Mouse (Mus musculus) embryo, embryonic 10.5 days (tissue): ENCODE results near the gene Drp2.
A peak's percentile ranks its signal among the peaks of the same experiment; 100 is the strongest.

Source experiments
- DNase-seq: peaks from one replicate; pipeline ENCODE4 v3.0.0-alpha.2; 2015; ENCODE audit warnings: low spot score

Gene Drp2

DNA sequence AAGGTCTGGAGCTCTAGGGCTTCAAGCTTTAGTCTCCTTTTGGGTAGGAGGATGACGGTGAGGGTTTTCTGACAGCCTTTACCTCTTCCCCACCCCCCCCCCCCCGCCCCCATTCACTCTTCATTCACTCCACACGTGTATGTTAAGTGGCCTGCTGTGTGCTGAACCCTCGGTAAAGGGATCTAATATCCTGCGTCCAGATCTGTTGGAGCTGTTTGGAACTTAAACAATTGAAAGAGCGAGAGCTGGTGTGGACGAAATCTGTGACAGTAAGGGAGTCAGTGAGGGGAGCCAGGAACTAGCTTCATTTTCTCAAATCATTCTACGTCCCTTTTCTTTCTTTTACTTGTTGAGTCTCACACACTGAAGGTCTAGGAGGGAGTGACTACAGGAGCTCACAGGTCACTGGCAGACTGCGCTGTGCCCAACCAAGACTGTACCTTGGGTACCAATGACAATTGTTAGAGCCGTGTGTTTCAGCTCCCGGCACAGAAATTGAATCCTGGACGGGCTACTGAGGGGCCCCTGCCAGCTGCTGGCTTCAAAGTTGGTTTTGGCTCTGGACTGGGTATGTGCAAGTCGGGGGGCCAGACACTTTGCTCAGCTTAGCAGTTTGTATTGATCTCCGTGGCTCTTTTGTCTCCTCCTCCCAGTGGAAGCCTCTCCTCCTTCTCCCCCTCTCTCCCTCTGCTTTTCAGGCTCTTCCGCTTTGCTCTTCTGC, at the start of gene Drp2:
Gene Drp2 (plus strand): TSS at position 689 of the 721 bp plus-strand sequence.
- peak; percentile 36 for DNase-seq

DNA sequence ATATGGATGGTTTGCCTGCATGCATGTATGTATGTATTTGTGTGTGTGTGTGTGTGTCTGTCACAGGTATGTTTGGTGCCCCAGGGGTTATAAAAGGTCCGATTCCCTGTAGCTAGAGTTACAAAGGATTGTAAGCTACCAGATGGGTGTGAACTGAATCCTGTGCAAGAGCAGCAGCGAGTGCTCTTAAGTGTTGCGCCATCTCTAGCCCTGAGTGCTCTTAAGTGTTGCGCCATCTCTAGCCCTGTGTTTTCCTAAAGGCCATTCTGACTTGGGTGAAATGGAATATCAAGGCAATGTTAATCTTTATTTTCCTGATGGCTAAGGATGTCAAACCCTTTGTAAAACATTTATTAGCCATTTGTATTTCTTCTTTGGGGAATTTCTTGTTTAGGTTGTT, 45.0 kb upstream of the Drp2 start:
- no peak for DNase-seq

DNA sequence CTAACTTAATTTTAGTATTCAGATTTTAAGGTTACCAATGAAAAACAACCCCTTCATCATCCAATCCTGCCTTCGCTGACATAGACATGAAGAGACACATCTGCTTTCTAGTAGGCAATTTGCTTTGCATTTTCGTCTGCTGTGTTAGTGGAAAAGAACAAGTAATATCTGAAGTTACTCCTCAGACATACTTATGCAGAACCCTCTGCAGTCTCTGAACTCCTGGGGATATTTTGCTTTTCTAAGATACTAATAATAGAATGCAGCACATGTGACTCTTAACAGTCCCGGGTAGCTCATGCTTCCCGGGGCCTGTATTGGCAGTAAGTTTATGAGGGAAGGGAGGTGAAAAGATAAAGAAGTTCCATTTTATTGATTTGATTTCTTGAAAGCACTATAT, 42.2 kb upstream of the Drp2 start:
- no peak for DNase-seq

DNA sequence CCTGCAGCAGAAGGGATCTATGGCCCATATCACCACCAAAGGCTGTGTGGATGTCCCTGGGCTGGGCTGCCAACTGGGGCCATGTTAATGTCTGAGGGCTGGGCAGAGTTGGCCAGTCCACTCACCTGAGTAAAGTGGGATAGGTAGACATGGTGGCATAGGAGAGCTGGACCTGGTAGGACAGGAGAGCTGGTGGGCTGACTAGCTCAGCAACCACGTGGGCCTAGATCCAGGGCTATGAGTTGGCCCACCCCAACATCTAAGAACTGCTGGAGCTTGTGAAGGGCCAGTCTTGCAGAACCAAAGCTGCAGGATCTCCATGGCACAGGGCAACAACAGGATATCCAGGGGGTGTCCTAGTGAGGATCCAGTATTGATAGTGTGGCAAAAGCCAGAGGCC, 38.9 kb upstream of the Drp2 start:
- DNase-seq = no peak

DNA sequence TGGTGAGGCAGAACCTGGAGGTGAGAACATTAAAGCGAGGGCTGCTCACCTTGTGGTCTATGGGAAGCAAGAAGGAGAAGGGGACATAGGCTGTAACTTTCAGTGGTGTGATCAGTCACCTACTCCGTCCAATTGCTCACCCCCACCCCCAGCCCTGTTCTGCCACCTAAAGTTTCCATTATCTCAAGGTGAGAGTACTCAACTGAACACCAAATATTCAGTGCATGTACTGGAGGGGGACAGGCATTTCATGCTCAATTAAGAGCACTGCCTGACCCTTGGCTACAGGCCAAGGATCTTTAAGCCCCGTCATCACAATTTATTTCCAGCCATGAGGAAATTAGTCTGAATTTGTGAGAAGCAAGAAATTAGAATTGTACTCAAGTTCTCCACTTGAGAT, 37.8 kb upstream of the Drp2 start:
- DNase-seq = no peak

DNA sequence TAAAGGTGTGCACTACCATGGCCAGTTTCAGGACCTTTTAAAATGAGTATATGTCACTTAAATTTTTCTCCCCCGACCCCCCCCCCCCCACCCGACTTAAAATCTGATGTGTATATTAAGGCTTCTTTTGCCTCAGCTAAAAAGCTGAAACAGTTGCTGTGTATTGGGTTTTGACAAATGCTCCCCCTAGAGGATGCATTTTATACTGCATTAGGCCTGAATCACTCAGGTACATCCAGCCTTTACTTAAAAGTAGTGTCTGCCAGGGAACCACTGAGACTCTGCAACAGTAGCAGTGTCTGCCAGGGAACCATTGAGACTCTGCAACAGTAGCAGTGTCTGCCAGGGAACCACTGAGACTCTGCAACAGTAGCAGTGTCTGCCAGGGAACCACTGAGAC, 33.1 kb upstream of the Drp2 start:
- DNase-seq = peak; percentile 21

DNA sequence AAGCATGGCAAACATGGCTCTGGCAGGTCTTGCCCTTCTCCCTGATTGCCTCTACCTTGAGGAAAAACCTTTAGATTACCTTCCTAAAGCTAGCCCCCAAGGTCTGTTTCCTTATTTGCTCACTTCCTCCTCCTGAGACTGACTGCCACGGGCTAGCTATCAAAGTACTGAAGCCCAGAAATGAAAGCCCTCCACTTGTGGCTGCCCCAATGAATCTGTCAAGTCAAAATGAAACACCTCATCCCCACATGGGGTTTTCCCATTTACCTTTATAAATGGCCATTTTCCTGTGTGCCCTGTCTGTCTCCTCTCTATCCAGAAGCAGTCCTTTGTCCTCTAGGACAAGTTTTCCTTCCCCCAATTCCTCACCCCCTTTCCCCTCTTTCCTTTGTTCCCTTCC, 30.2 kb upstream of the Drp2 start:
- no peak for DNase-seq

DNA sequence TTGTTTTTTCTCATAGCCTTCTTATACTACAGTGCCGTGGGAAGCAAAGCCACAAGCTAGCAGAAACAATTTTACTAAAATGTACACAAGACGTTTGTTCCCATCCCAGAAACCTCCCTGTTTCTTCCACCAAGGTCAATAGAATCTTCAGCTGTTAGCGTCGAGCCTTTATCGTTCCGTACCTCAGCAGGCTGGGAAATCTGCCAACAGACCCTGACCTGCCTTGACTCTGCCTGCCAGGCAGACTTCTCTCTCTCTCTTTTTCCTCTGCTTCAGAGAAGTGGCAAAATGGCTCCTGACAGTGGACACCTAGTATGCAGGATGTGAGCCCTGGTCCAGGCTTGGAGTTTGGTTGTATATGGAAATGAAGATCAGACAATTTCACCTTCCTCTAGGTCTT, 19.5 kb upstream of the Drp2 start:
- DNase-seq = no peak

DNA sequence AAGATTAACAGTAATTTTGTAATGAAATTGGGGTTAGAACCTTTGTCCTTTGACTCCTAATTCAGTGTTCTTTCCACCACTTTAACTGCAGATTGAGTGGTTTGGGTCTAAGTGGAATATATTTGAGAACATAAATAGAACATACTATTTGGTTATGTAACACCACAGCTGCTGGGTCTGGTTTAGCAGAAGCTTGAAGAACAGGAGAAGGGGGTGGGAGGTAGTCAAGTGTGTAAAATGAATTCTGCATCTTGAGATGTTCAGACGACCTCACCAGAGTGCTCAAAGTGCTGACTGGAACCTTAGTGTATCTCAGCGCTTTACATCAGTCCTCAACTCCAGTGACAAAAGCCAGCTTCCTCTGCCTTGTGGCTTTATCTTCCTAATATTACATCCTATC, 5.4 kb upstream of the Drp2 start:
- no peak for DNase-seq

DNA sequence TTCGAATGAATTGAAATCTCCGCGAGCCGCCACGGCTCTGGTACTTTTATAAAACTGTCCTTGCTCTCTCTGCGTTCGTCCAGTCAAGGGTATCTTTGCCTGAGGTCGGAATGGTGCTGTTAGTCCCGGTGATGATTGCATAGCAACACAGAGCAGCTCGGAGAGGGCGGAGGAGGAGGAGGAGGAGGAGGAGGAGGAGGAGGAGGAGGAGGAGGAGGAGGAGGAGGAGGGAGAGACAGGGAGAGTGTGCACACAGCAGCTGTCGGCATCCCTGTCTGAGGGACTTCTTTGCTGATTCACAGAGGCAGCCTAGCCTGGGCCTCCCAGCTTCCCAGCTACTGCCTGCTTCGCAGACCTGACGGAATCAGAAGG, 219 bp downstream of the Drp2 start:
- DNase-seq = no peak

DNA sequence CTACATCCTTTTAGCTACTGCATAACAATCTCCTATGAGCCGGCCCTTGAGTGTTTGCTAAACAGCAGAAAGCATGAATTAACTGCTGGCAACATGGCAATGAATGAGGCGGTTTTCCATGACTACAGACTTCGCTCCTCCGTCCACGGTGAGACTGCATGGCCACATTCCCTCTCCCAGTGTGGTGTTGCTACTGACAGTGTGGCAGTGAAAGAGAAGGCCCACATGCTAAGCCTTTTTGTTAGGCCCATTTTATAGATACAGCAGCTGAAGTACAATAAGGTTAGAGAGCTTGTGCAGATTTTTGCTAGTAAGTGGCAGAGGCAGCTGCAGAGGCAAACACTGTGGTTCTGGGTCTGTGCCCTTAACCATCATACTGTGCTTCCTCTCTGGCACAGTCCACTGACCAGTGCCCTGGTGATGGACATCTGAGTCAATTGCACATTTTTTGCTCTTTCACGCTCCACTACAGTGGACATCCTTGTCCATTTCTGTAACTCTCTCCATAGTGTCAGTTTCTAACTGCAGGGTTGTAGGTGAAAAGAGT, 5.1 kb downstream of the Drp2 start:
- no peak for DNase-seq

DNA sequence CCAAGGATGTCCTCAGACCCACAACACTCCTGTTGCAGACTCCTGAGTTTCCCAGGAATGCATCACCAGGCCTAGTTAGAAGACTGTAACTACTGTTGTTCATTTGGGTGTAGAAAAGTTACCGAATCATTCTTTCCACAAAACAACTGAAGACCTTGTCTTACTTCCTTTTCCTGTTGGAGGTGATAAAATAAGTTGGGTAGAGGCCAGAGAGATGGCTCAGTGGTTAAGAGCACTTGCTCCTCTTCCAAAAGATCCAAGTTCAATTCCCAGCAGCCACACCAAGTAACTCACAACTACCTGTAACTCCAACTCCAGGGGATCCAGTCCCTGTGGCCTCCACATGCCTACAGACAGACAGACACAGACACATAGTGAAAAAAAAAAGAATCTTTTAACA, 7.7 kb downstream of the Drp2 start:
- no peak for DNase-seq

DNA sequence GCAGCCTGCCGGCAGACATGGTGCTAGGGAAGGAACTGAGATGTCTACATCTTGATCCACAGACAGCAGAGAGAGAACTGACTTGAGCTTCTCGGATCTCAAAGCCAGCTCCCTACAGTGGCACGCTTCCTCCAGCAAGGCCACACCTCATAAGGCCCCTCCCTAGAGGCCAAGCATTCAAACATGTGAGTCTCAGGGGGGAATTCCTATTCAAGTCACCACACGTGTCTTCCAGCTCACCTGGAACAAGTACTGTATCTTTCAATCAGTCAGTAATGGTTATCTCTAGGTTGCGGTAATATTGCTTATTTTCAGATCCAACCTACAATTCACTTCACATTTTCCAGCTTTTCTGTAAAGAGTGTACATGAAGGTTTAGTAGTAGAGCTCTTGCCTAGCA, 15.7 kb downstream of the Drp2 start:
- no peak for DNase-seq

DNA sequence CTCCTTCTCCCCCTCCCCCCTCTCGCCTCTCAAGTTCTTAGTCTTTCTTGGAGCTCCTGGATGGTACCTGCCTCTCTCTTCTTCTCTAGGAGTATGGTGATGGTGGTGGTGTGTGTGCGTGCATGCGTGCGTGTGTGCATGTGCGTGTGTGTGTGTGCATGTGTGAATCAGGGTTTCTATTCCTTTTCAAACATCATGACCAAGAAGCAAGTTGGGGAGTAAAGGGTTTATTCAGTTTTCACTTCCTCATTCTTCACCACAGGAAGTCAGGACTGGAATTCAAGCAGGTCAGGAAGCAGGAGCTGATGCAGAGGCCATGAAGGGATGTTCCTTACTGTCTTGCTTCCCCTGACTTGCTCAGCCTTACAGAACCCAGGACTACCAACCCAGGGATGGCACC, 19.9 kb downstream of the Drp2 start:
- no peak for DNase-seq

DNA sequence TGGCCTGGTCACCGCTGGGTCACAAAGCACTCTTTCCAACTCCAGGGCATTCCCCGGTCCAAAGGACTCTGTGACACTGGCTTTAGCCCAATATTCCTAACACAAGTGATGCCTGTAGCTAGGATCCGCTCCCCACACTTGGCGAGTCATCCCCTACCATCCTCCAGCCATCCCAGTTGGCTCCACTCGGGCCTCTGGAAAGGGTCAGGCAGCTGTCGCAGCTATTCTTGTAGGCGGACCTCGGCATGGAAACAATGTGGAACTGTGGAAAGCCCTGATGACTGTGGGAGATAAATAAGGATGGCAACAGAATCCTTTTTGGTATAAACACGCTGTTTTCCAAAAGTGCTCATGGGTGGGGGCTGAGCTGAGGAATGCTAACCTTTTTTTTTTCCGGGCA, 21.4 kb downstream of the Drp2 start:
- no peak for DNase-seq

DNA sequence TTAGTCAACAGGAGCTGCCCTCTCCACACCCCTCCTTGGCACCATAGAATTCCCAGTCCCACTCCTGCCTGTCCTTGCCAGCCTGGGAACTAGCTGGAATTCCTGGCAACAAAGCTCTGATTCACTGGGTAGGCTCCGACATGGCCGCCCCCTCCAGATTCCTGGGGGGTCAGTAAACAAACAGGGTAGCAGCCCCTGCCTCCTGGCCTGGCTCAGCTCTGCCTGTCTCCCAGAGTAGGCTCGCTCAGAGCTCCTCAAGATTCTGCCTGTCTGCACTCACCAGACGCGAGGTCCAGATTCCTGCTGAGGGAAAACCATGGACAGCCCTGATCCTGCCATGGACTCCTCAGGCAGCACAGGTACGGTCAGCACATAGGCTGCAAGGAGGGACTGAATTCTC, 22.5 kb downstream of the Drp2 start:
- no peak for DNase-seq

DNA sequence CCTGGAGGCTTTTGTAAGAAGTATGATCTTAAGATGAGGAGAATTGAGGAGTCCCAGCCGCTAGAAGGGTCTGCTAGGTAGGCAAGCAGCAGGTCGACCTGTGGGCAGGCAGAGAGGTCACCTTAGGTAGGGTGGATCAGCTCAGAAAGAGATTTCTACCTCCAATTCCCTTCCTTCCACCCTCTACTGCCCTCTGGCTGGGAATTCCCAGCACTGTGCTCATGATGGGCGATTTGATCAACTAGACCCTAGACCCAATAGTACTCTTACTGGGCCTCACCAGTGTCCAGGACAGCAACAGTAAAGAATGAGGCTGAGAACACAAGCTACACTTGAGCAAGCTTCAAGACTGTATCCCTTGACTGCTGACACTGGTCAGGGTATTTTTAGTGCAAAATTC, 23.0 kb downstream of the Drp2 start:
- no peak for DNase-seq

DNA sequence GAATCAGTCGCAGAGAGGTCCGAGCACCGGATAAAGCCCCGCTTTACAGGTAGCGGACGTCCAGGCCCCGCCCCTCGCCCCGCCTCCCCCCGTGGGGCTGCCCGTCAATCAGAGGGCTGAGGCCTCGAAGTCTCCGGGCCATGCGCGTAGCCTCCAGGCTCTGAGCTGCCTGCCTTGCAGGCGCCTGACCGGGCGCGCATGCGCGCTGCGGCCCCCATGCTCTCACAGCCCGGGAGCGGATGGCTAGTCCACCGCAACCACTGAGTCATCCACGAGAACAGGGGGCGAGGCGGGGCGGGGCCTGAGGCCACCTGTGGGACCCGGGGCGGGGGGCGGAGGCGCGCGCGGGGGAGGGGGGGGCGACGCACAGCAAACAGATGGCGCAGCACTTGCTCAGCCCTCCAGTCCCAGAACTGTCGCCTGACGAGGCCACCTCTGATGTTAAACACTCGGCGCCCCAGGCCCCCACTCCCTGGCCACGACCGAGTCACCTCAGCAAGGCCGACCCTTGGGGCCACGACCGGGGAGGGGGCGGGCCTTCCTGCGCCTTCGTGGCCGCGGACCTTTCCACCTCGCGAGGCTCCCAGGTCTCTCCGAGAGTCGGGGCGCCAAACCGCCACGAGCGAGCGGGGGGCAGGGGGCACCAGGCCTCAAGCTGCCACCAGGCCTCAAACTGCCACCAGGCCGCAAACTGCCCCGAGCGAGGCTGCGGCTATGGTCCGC, 70.8 kb downstream of the Drp2 start:
- peak; percentile 3 for DNase-seq

DNA sequence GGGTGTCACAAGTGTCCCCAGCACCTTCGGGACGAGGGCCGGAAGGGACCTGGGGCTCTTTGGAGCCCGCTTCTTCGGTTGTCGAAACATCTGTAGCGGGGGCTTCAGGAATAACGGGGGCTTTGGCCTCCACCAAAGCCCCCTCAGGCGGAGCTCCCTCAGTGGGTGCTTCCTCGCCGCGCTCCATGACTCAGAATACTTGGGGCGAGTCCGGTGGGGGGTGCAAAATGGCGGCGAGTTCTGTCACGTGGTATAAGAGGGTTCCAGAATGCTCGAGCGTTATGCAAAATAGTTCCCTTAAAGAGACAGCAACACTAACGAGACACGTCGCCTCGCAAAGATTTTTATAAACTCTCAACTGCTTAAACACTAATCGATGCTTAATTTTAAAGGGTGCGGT, 71.9 kb downstream of the Drp2 start, which contains the start of gene Taf7l:
Gene Taf7l (minus strand): TSS at position 201 of the 400 bp plus-strand sequence.
- no peak for DNase-seq

DNA sequence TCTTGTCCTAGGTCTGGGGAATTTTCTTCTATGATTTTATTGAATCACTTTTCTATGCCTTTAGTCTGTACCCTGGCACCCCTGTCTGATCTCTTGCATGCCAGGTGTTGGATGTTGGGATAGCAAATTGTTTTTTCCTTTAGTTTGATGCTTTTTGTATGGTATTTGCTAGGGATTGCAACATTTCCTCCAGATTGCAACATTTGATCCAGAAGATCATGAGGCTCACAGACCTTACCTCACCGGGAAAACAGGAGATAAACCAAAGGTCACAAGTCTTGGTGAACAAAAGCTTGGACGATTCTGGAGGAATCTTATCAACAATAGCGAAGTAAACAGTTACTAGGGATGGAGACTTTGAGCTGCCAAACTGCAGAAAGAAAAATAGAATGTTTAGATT, 77.4 kb downstream of the Drp2 start:
- no peak for DNase-seq

DNA sequence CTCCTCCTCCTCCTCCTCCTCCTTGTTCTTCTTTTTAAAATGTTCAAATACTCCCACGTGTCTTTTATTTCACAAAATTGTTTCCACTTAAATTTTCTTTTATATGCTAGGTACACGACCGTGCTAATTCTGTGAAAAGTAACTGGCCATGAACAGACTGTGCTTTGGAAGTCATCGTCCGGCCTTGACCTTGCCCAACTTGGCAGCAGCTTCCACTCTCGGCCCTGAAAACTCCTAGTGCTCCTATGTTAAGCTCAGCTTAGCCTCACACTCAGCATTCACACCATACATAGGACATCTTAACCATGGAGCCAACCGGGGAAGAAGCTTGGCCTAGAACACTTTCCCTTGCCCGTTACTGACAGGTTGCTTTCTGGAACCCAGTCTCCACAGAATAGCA, 96.3 kb downstream of the Drp2 start:
- no peak for DNase-seq
